Mouse (Mus musculus) ES-E14 (cell line): ENCODE results near the gene Mmgt1.

Experiments
- CHD2 ChIP-seq: IDR thresholded peaks from 2 replicates; pipeline ENCODE4 v1.6.1; 2014; ENCODE audit warnings: mild to moderate bottlenecking, low read depth, low read length, inconsistent platforms
- MAFK ChIP-seq: IDR thresholded peaks from 2 replicates; pipeline ENCODE4 v1.6.1; 2014; ENCODE audit warnings: mild to moderate bottlenecking, low read depth, low read length, inconsistent platforms; ENCODE audit not compliant: insufficient read depth
- ZNF384 ChIP-seq: IDR thresholded peaks from 2 replicates; pipeline ENCODE4 v1.6.1; 2012; ENCODE audit warnings: low read depth, low read length, inconsistent platforms

DNA sequence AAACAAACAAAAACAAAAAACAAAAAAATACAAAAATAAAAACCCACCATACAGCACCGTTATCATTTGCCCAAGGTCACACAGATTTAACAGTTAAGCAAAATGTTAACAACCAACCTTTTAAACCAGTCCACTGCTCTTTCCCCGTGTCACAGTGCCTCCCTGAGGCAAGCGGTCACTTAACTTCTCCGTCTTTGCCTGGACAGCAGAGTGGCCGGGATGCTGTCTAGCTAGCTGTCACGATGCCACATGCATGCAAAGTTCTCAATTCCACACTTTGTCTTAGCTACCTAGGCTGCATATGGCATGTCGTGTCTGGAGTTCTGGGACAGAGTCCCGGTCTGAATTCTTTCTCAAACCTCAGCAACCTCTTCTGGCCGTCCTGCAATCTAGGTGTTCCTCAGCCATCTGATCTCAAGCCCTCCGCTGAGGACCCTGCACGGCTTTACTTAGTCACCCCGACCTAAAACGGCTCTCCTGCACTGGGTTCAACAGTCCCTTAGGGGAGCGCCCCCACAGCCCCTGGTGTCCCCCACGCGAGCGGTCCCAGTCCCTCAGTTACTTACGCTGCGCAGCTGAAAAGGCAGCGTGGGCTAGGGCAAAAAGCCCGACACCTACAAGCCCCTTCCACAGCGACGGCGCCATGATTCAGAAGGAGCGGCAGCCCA, 516 bp downstream of the Mmgt1 start:
- TF ChIP-seq ZNF384 (no peak), MAFK (no peak), CHD2 (no peak)
